Mouse (Mus musculus) lung, adult 18-20 months (tissue): ENCODE measurements around the gene Slc25a19.

Experiments
- DNase-seq, 2 experiments: peaks; one replicate each; pipeline ENCODE4 v3.0.0; 2022; ENCODE audit warnings: mixed read lengths in 2 of 2

Gene Slc25a19

DNA sequence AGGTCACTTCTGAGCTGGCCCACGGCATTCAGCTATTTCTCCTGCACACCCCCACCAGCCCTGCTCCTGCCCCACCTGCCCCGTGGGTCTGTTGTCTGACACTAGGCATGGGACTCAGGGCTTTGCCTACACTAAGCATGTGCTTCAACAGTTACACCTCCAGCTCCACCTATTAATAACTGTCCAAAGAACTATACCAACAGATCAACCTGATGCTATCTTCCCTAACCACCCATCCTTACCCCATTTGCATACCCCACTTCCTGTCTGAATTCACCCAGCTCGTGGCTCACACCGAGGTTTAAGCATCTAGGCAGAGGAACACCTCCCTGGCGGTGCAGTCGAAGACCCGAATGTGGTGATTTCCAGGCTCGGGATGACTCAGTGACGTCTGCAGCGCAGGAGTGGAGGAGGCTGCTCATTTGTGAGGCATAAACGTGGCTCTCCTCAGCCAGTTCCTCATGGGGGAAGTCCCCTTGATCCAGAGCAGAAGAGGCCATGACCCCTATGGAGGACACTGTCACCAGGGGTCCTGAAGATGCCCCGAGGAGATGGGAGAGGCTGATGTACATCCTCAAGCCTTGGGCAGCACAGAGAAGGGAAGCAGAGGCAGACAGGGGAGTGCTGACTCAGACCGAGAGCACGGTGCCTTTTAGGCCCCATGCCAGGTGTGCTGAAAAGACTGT is 13.0 kb upstream of the Slc25a19 start:
- DNase-seq = peak in 1 of 2 experiments; percentile 52

DNA sequence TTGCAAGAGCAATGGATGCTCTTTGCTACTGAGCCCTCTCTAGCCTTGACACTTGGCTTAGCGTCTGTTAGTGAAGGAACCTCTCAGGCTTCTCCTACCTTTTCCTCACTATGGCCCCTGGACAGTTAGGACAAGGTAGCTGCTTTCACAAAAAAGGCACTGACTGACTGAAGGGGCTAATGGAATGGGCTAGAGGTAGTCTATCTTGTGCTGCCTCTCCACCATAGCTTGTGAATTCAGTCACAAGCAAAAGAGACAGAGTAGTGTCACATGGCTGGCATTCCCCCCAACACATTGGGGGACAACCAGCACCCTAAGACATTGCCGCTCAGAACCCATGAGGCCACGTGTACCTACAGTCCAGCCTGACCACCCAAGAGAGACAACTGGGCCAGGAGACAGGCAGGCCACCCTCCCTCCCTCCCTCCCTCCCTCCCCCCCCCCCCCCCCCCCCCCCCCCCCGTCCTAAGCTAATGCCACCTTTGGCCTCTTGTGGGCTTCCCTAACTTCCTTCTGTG is 12.3 kb upstream of the Slc25a19 start:
- no peak for DNase-seq

DNA sequence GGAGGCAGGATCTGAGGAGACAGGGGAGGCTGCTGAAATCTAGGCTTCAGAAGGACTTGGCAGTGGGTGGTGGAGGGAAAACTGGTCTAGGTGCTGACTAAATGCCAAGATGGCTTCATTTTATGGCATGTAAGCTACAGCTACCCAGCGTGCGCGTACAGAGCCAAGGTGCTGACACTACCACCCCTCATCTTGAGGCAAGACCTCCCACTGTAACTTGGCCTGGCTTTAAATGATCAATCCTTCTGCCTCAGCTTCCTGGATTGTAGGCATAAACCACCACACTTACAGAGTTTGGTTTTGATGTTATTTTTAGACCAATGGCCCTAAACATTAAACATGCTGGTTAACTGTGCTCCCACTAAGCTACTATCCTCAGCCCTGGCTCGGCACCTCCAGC is 11.4 kb upstream of the Slc25a19 start:
- DNase-seq = no peak

DNA sequence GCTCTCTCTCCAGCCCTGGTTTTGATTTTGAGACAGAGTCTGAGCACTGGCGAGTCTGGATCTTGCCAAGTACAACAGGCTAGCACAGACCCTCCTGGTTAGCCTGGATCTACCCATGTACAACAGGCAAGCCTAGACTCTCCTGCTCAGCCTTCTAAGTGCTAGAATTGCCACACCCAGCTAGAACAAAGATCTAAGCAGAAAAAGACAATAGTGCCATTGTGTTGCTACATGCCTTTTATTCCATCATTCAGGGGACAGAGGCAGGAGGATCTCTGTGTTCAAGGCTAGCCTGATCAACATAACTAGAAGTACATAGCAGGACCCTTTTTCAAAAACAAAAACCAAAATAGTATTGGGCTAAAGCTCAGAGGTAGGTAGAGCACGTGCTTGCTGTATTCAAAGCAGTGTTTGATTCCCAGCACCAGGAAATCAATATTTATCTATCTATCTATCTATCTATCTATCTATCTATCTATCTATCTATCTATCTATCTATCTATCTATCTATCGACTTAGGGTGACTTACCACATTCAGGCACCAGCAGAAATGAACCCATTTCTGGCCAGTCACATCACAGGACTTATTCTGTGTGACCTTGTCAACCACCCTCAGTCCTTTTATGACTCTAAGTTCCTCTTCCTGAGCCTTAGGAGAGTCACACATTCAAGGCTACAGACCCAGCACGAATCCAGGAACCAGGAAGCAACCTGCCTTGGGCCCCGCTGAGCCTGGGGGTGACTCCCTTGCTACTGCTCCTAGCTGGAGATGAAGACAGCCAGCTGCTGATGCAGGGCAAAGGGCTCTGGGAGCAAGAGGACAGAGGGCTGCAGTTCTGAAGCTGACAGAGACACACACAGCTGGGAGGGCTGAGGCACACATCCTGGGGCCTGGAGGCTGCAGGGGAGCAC is 10.7 kb upstream of the Slc25a19 start:
- no peak for DNase-seq

DNA sequence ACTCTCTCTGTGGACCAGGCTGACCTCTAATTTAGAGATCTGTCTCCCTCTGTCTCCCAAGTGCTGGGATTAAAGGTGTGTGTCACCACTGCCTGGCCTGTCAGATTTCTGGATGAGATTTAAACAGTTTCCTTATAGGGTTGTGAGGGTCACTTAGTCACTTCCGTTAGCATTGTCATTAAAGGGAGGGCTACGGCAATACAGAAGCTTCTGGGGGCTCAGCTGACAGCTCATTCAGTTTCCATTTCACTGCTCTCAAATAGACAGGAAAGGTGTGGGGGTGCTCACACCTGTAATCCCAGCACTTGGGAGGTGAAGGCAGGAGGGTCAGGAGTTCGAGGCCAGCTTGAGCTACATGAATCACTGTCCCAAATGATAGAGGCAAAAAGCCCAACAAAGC is 8.9 kb upstream of the Slc25a19 start:
- DNase-seq = no peak

DNA sequence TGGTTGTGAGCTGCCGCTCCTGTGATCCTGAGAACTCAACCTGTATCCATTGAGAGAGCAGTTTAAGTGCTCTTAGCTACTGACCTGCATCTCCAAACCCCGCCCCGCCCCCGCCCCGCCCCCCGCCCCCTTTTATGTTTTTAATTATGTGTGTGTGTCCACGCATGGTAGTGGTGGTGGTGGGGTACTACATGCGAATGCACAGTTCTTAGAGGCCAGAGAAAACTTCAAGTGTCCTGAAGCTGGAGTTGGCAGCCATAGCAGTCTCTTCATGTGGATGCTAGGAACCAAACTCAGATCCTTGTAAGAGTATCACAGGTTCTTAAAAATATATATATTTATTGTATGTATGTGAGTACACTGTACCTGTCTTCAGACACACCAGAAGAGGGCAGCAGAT is 7.4 kb upstream of the Slc25a19 start:
- no peak for DNase-seq

DNA sequence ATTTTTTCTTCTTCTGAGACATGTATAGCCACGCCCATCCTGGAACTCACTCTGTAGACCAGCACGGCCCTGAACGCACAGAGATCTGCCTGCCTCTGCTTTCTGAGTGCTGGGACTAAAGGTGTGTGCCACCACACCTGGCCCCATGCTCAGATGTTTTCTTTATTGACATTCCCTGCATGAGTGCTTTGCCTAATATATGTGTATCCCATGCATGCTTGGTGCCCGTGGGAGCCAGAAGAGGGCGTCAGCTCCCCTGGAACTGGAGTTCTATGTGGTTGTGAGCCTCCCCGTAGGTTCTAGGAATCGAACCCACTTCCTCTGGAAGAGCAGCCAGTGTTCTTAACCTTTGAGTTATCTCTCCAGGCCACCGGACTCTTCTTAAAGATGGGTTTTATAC is 6.9 kb upstream of the Slc25a19 start:
- no peak for DNase-seq

DNA sequence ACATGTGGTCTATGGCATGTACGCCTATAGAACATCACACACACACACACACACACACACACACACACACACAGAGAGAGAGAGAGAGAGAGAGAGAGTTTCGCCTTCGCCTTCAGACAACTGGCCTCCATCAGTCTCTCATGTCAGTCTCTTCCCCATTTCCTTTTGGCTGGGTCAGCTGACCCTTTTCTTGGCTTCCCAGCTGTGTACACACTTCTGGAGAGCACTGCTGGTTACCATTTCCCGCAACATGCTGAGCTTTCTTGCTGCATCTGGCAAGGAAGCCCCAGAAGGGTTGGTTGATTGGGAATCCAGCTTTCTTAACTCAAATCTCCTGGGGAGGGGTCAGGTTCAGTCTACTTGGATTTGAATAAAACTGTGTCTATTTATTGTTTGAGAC is 6.0 kb upstream of the Slc25a19 start:
- DNase-seq = peak in 1 of 2 experiments; percentile 28

DNA sequence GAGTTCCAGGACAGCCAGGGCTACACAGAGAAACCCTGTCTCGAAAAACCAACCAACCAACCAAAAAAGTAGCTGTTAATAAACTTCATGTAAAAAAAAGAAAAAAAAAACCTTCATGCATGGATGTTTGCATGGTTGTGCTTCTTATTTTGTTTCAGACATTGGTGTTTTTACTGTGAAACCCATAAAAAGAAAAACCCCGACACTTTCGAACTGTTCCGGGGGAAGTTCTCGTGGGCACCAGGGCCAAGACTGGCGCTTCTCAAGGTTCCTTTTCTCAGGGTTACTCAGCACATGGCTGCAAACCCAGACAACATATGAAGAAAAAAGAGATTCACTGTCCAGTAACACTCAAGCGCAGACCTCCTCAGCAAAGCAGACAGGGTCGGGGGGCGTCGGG is 4.8 kb upstream of the Slc25a19 start:
- DNase-seq = no peak

DNA sequence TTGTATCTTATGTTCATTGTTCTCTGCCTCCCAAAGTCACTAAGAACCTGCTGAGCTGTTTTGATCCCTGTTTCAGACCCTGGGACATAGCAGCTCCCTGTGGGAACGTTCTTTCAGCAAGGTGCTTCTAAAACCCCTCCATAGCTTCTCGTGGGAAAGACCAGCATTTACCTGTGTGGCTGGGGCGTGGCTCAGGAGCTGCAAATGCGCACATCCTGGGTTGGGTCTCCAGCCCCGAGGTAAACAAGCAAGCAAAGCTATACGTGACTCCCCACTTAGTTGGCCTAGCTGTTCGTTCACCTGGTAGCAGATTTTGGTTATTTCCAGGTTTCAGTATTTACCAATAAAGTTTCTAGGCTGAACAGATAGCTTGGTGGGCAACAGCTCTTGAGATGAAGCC is 4.2 kb upstream of the Slc25a19 start:
- DNase-seq = no peak

DNA sequence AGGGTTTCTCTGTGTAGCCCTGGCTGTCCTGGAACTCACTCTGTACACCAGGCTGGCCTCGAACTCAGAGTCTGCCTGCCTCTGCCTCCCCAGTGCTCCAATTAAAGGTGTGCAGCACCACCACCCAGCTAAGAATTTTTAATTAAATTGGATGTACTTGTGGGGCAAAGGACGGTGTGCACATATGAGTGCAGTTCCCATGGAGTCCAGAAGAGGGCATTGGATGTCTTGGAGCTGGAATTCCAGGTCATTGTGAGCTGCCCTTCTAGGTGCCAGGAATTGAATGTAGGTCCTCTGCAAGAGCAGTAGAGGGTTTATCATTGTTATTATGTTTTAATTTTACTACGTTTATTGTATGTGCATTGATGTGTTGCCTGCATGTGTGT is 3.4 kb upstream of the Slc25a19 start:
- DNase-seq = peak; percentile 63 to 72

DNA sequence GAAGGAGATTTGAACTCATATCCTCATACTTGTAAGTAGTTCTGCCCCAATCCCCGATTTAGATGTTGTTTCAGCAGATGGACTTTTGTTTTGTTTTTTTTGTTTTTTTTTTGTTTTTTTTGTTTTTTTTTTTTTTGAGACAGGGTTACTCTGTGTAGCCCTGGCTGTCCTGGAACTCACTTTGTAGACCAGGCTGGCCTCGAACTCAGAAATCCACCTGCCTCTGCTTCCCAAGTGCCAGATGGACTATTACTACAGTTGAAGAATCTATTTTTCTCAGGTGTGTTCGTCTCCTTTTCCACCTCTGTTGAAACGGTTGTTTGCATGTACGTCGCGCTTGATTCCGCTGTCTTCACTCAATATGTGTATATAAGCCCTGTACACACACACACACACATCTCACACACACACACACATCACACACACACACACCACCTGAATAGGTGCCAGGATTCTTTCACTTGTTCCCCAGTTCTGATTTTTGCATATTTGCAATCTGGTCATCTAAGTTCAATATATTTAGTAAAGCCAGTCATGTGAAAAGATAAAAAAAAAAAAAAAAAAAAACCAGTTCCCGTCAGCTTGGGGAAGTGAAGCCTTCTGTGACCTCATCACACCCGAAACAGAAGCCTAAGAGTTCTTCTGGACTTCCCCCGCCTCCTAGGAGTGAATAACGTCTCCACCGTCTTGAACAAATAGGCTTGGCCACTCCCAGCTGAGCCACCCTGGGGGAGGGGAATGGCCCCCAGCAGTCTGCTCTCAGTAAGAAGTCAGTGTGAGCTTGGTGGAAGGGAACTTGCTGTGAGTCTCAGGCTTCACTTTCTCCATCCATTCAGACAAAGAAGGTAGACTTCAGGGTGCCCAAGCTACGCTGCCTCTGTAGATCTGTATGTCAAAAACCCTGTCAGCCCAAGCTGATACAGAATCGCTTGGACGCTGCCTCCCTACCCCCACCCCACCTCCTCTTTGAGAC is 2.7 kb upstream of the Slc25a19 start:
- peak; percentile 81 to 87 for DNase-seq

DNA sequence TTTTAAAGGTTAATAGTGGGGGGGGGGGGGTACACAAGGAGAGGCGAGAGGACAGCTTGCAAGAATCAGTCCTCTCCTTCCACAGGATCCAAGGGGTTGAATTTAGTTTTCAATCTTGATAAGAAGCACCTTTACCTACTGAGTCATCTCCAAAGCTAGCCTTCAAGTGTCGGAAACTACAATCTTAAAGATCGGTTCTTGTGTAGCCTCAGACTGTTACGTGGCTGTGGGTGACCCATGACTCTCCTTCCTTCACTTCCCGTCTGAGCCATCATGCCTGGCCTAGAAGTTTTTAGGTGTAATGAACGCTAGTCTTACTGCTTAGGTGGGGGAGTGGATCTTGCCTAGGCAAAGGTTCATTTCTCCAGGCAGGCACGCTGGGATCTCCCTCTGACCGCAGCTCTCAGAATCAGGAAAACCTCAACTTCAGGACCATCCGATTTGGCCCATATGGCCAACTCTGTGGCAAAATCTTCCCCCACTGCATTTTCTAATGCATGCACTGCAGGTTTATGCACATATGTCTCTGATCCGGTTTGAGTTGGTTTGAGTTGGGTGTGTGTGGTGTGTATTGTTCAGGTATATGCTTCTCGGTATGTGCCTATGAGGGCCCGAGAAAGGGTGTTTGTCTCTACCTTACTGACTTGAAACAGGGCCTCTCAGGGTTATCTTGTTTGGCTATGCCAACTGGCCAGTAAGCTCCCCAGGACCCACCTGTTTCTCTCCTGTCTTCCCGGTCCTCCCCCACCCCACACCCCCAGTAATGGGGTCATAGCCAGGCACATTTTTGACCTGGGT is 1.8 kb upstream of the Slc25a19 start:
- DNase-seq = no peak

DNA sequence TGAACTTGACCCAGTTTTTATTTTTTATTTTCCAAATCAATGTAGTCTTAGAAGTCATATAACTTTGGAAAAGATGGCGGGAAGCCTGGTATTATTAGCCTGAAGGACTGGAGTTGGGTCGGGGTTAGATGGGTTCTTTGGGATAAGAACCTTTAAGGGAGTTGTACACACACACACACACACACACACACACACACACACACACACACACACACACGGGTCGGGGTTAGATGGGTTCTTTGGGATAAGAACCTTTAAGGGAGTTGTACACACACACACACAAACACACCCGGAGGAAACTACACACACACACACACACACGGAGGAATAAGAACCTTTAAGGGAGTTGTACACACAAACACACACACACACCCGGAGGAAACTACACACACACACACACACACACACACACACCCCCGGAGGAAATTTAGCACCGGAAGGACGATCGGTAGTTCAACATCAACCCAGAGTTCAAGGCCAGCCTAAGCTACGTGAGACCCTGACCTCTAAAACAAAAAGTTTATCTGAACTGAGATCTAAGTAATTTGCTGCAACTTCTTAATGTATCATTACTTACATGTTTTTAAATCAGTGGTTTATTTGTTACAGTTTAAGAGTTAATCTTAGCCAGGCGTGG is 488 bp upstream of the Slc25a19 start:
- no peak for DNase-seq

DNA sequence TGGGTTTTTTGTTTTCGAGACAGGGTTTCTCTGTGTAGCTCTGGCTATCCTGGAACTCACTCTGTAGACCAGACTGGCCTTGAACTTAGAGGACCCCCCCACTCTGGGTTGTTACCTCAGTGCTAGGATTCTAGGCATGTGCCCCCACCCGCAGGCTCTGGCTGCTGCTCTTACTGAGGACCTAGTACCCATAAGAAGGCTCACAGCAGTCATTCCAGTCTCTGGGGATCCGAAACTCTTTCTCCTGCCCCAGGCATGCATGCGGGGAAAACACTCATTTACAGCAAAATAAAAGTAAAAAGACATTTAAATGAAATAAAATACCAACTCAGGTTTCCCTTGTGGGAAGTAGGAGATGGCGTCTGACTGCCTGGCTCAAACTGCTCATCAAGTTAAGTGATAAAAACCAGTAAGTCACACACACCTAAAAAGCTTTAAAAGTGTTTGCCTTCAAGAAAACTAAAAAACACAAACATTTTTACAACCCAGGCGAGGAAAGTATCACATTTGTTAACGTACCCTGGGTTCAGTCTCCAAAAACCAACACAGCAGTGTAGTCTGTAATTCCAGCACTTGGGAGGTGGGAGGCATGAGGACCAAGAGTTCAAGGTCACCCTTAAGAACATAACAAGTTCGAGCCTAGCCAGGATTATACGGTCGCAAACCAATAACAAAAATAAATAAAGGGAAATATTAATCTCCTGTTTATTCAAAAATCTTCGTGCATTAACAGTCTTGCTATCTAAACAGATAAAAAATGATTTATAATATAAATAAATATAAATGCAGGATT is 1.1 kb downstream of the Slc25a19 start:
- no peak for DNase-seq

DNA sequence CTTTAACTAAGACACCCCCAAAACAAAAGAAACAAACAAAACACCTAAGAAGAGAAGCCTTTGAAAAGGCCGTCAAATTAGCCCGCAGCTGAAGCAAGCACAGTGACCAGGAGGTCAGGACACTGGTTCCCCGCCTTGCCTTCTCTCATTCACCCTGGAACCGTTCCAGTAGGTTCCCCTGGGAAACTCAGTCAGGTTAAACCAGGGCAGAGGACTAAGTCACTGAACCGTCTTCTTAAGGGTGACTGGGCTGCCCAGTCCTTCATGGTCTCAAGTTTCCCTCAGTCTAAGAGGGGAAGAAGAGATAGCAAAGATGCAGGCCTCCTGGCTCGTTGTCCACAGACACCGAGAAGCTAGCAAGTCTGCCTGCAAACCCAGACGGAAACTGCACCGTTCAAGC is 2.2 kb downstream of the Slc25a19 start:
- DNase-seq = no peak

DNA sequence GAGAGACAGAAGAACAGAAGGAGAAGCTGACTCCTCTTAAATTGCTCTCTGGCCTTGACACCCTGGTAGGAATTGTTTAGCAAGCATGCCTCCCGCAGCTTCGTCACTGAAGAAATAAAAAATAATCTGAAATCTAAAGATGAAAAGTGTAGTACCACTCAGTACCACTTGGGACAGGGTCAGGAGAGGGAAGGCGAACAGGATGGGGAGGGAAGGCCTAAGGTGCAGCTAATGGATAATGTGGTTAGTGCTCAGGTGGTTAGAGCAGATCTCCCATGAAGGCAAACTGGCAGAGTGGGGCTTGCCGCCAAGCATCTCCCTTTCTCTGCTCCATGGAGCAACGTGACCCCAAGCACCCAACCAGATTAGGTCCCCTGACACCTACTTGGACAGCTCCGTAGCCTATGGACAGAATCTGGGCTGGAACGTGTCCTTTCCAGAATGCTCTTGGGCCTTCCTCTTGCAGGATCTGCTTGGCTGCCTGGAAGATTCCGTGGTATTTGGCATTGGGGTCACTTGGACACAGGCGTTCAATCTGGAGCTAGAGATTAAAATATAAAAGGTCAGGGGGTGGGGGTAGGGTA is 4.5 kb downstream of the Slc25a19 start:
- DNase-seq = no peak

DNA sequence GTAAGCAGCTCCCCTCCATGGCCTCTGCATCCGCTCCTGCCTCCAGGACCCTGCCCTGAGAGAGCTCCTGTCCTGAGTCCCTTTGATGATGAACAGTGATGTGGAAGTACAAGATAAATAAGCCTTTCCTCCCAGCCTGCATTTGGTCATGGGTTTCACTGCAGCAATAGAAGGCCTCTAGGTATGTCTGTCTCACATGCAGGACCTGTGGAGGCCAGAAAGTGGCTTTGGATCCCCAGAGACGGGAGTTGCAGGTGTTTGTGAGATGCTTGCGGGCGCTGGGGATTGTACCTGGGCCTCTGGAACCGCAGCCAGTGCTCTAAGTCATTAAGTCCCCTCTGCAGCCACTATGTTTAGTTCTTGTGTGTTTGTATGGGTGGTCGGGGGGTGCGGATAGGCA is 8.1 kb downstream of the Slc25a19 start:
- no peak for DNase-seq

DNA sequence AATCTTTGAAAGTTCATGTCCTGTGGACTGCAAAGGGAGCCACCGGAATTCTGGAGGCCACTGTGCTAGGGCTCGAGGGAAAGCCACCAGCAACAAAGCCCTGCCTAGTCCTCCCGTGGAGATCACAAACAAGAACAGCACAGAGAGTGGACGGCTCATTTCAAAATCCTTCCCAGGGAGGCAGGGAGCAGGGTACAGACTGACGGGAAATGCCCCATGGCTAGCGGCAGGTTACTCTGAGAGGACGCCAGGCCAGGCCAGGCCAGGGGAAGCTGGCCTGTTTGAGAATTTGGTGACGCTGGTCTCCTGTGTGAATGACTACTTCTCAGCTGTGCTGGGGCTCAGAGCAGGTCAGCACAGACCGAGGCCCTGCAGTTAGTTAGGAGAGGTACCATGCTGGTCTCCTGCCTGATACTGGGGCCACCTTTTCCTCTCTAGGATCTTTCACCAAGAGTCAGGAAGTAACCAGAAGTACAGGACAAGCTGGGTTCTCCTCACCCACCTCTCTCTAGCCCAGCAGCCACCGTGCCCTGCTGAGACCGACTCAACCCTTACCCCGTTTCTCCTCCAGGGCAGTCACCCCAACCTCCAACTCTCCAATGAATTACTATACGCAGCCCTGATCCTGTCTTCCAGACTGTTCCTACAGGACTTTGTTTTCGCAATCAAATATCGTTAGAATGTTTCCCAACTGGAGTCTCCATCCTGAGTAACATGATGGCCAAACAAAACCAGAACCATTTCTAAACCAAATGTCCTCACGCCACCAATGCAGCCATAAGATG is 9.2 kb downstream of the Slc25a19 start:
- no peak for DNase-seq
